18 mouse cellular contexts compared by ENCODE assay signal in genomic region chr1:87798306-87798705, GRCm38 (mm10). TPM values are rescaled to one million over a fixed set of nuclear protein-coding genes. Genes with fewer than 3 reads are reported as not detected.
A peak's percentile ranks its signal among the peaks of the same experiment; 100 is the strongest.
DNase-seq lines count a peak whose midpoint lies in the region; TF ChIP-seq lines count a peak whose summit lies in the region.
"Had no signal": no experiment of that assay in that cellular context is flagged by ENCODE, and none has a peak within 500 bp of the region (broad histone marks: within the 10 kb centered on the region; RNA-seq: fewer than 3 reads in every experiment).

No protein-coding gene starts in this region.

- H3K4me3 ChIP-seq in left cerebral cortex, adult 2 months: no peak overlapping the region
- no peak overlapping the region for H3K4me3 ChIP-seq in heart, adult 2 months
- H3K4me3 ChIP-seq: forebrain, embryonic 10.5 days; heart, embryonic 15.5 days; limb, embryonic 13.5 days; lung, embryonic 15.5 days; midbrain, embryonic 12.5 days had no signal

- H3K36me3 ChIP-seq in heart, adult 2 months (ENCODE audit: control insufficient read depth, insufficient read depth, low read length): no peaks in the 10 kb centered on the region
- H3K36me3 ChIP-seq: heart, embryonic 15.5 days had no signal

- 74% methylated on average over 2 of the region's 2 CpGs for WGBS in heart, adult 2 months

- peak; percentile 35 to 80 for DNase-seq in adrenal gland, adult (ENCODE audit: inconsistent age in 2 of 2, low spot score in 1 of 2)
- no peak for DNase-seq in adrenal gland, postnatal 25 days
- DNase-seq in left cerebral cortex, adult 2 months (ENCODE audit: extremely low spot score in 1 of 2, low spot score in 2 of 2): no peak
- no peak for DNase-seq in left cerebral cortex, adult 11 months (ENCODE audit: low spot score)
- peak; percentile 44 for DNase-seq in cerebellum, adult 9-11 months
- DNase-seq in layer of hippocampus, postnatal 36 days: peak; percentile 50 to 53
- no peak for DNase-seq in heart, adult 2 months
- no peak for DNase-seq in T-cell, adult 2 months (ENCODE audit: low spot score)
- DNase-seq: gastrocnemius, postnatal 10 days; kidney, adult 2 months; kidney, postnatal 4 days; spleen, adult 18-20 months had no signal

- H3K27ac ChIP-seq in left cerebral cortex, adult 2 months: peak overlapping the region; percentile 76
- H3K27ac ChIP-seq in heart, adult 2 months: no peak overlapping the region
- H3K27ac ChIP-seq: forebrain, embryonic 10.5 days; heart, embryonic 15.5 days; hindbrain, embryonic 14.5 days; limb, embryonic 13.5 days; lung, embryonic 15.5 days; midbrain, embryonic 12.5 days had no signal

- intact Hi-C loops in left cerebral cortex, adult 2 months (cut with DNase I): no loop called here
- intact Hi-C loops in heart, adult 2 months (cut with DNase I): no loop called here

- no peak for TF ChIP-seq CTCF in left cerebral cortex, adult 2 months (IDR thresholded peaks at IDR 0.05)
- TF ChIP-seq CTCF in heart, adult 2 months (IDR thresholded peaks at IDR 0.05): no peak

- no peak for TF ChIP-seq EP300 in heart, adult 2 months (IDR thresholded peaks at IDR 0.05; ENCODE audit: insufficient read depth, low read depth, low read length)

- H3K4me1 ChIP-seq in heart, adult 2 months (ENCODE audit: control insufficient read depth, insufficient read depth, low read length): no peaks in the 10 kb centered on the region
- H3K4me1 ChIP-seq: forebrain, embryonic 10.5 days; heart, embryonic 15.5 days; limb, embryonic 13.5 days; lung, embryonic 15.5 days; midbrain, embryonic 12.5 days had no signal

- H3K9ac ChIP-seq in heart, adult 2 months (ENCODE audit: low read depth, low read length): no peak overlapping the region
- H3K9ac ChIP-seq: heart, embryonic 15.5 days; hindbrain, embryonic 14.5 days; limb, embryonic 13.5 days; lung, embryonic 15.5 days; midbrain, embryonic 12.5 days had no signal

- no peaks in the 10 kb centered on the region for H3K79me2 ChIP-seq in heart, adult 2 months (replicated peaks; ENCODE audit: control insufficient read depth, insufficient read depth, low read length)

- no peak for TF ChIP-seq POLR2A in heart, adult 2 months (IDR thresholded peaks at IDR 0.05; ENCODE audit: insufficient read depth, low read depth, low read length)

- no peaks in the 10 kb centered on the region for H3K27me3 ChIP-seq in heart, adult 2 months (ENCODE audit: control insufficient read depth, insufficient read depth, low read length)
- H3K27me3 ChIP-seq: heart, embryonic 15.5 days; limb, embryonic 13.5 days; lung, embryonic 15.5 days; midbrain, embryonic 12.5 days had no signal

RNA-seq across cellular contexts. Expression of gene Sag, which starts 5.2 kb away (rescaled TPM):
- 4.0 and 5.2 TPM in 2 replicates for total RNA-seq in adrenal gland, postnatal 25 days (2021)
- 1 to 10 TPM; 2.2 to 3.3 TPM for total RNA-seq in left cerebral cortex, adult 2 months (2021)
- total RNA-seq in layer of hippocampus, postnatal 36 days (2021): 1 to 10 TPM; 2.2 to 3.5 TPM
- under 1 TPM; 0.16 to 0.43 TPM for total RNA-seq in heart, adult 2 months (2021)
- 0.47 and 0.57 TPM in 2 replicates for polyA plus RNA-seq in heart, adult 2 months (2012; rRNA removed)

RNA-seq across cellular contexts. Expression of gene Atg16l1, which starts 42.6 kb away (rescaled TPM):
- total RNA-seq in adrenal gland, postnatal 25 days (2021): 31.7 and 39.0 TPM in 2 replicates
- total RNA-seq in left cerebral cortex, adult 2 months (2021): 10 to 100 TPM; 69.1 to 69.5 TPM
- total RNA-seq in layer of hippocampus, postnatal 36 days (2021): 10 to 100 TPM; 60.0 to 66.0 TPM
- 10 to 100 TPM; 29.4 to 29.9 TPM for total RNA-seq in heart, adult 2 months (2021)
- polyA plus RNA-seq in heart, adult 2 months (2012; rRNA removed): 24.6 and 31.7 TPM in 2 replicates

RNA-seq across cellular contexts. Expression of gene Dgkd, which starts 54.8 kb away (rescaled TPM):
- 54.7 and 62.5 TPM in 2 replicates for total RNA-seq in adrenal gland, postnatal 25 days (2021)
- total RNA-seq in left cerebral cortex, adult 2 months (2021): 100 to 1,000 TPM in 1 of 2 experiments, 10 to 100 TPM in 1; 95.3 to 106 TPM
- total RNA-seq in layer of hippocampus, postnatal 36 days (2021): 100 to 1,000 TPM; 104 to 118 TPM
- 10 to 100 TPM; 40.8 to 47.3 TPM for total RNA-seq in heart, adult 2 months (2021)
- polyA plus RNA-seq in heart, adult 2 months (2012; rRNA removed): 23.5 and 34.7 TPM in 2 replicates

Comparison
In these comparisons a context has a peak if more than half of its experiments do, and no peak if none do; other contexts are left out.
1. DNase-seq: peak in adrenal gland, adult (2 of 2), cerebellum, adult 9-11 months (single experiment) and layer of hippocampus, postnatal 36 days (2 of 2); none in adrenal gland, postnatal 25 days (single experiment), left cerebral cortex, adult 2 months (0 of 2), left cerebral cortex, adult 11 months (single experiment), heart, adult 2 months (0 of 2) and T-cell, adult 2 months (single experiment).